Mouse (Mus musculus) bone marrow macrophage, adult 2 months (primary cell): Measurements from ENCODE around the gene Esrrg. TPM values are rescaled to one million over a fixed set of nuclear protein-coding genes. Genes with fewer than 3 reads are reported as not detected.

ENCODE experiments used
- H3K27ac ChIP-seq: 2 replicates; pipeline ENCODE4 v1.5.1; 2012; ENCODE audit warnings: low read depth, low read length; ENCODE audit not compliant: insufficient read depth
- H3K4me1 ChIP-seq: 2 replicates; pipeline ENCODE4 v1.6.1; 2012; ENCODE audit warnings: low read length; ENCODE audit not compliant: control insufficient read depth, insufficient read depth
- H3K4me3 ChIP-seq: 2 replicates; pipeline ENCODE4 v1.5.1; 2012; ENCODE audit warnings: mild to moderate bottlenecking, low read length, moderate library complexity; ENCODE audit not compliant: insufficient read depth
- CTCF ChIP-seq: IDR thresholded peaks from 2 replicates; pipeline ENCODE4 v1.5.1; 2012; ENCODE audit warnings: low read depth, mild to moderate bottlenecking, low read length, moderate library complexity
- POLR2A ChIP-seq: IDR thresholded peaks from 2 replicates; pipeline ENCODE4 v1.6.1; 2012; ENCODE audit warnings: mild to moderate bottlenecking, low read depth, low read length, borderline replicate concordance
- polyA plus RNA-seq: library from polyadenylated mRNA; stranded (reverse); fragments of >200 nt; gene quantifications from 2 replicates; pipeline ENCODE4 v1.2.4, GENCODE M21; 2012; ENCODE audit not compliant: missing spikeins, insufficient read depth, insufficient read length

The Esrrg gene
- polyA plus RNA-seq, 1 experiment = not detected

- H3K4me3 ChIP-seq = no peak overlapping the region
- H3K4me1 ChIP-seq = no peaks in the 10 kb centered on the region
- TF ChIP-seq CTCF (no peak), POLR2A (no peak)
- no peak overlapping the region for H3K27ac ChIP-seq
These were observed 554.5 kb downstream of the Esrrg start for GRCm38 (mm10) chr1:188163058-188163457.

GRCm38 (mm10) chr1:188164251-188164650 lies 555.7 kb downstream of the Esrrg start:
- no peak overlapping the region for H3K4me3 ChIP-seq
- no peak for TF ChIP-seq CTCF
- TF ChIP-seq POLR2A = no peak
- H3K27ac ChIP-seq = no peak overlapping the region
- no peaks in the 10 kb centered on the region for H3K4me1 ChIP-seq

- Histone ChIP-seq H3K4me3 (no peak overlapping the region), H3K27ac (no peak overlapping the region), H3K4me1 (no peaks in the 10 kb centered on the region)
- no peak for TF ChIP-seq POLR2A
These were observed 565.3 kb downstream of the Esrrg start for GRCm38 (mm10) chr1:188173859-188174258.

- TF ChIP-seq POLR2A = no peak
- no peak for TF ChIP-seq CTCF
- H3K27ac ChIP-seq = no peak overlapping the region
- H3K4me1 ChIP-seq = no peaks in the 10 kb centered on the region
- no peak overlapping the region for H3K4me3 ChIP-seq
These were observed 574.4 kb downstream of the Esrrg start for GRCm38 (mm10) chr1:188182951-188183350.

- no peak overlapping the region for H3K4me3 ChIP-seq
- H3K27ac ChIP-seq = no peak overlapping the region
- H3K4me1 ChIP-seq = no peaks in the 10 kb centered on the region
- TF ChIP-seq POLR2A (no peak), CTCF (no peak)
These were observed 578.0 kb downstream of the Esrrg start for GRCm38 (mm10) chr1:188186440-188187117.

GRCm38 (mm10) chr1:188192971-188193370 lies 584.4 kb downstream of the Esrrg start:
- TF ChIP-seq POLR2A = no peak
- TF ChIP-seq CTCF = no peak
- Histone ChIP-seq H3K4me3 (no peak overlapping the region), H3K27ac (no peak overlapping the region), H3K4me1 (no peaks in the 10 kb centered on the region)

GRCm38 (mm10) chr1:188207421-188207820 lies 598.8 kb downstream of the Esrrg start:
- TF ChIP-seq POLR2A (no peak), CTCF (no peak)
- no peak overlapping the region for H3K27ac ChIP-seq
- no peak overlapping the region for H3K4me3 ChIP-seq
- H3K4me1 ChIP-seq = no peaks in the 10 kb centered on the region

GRCm38 (mm10) chr1:188209025-188209424 lies 600.4 kb downstream of the Esrrg start:
- H3K27ac ChIP-seq = no peak overlapping the region

GRCm38 (mm10) chr1:188214885-188215611 lies 606.5 kb downstream of the Esrrg start:
- no peak overlapping the region for H3K4me3 ChIP-seq
- H3K27ac ChIP-seq = no peak overlapping the region
- no peaks in the 10 kb centered on the region for H3K4me1 ChIP-seq
- TF ChIP-seq CTCF = no peak
- TF ChIP-seq POLR2A = no peak

More at GRCm38 (mm10) chr1:188209025-188209424, 600.4 kb downstream of the Esrrg start:
- Histone ChIP-seq H3K4me3 (no peak overlapping the region), H3K4me1 (no peaks in the 10 kb centered on the region)
- TF ChIP-seq POLR2A (no peak), CTCF (no peak)

- H3K4me1 ChIP-seq = no peaks in the 10 kb centered on the region
- TF ChIP-seq POLR2A = no peak
- no peak for TF ChIP-seq CTCF
- no peak overlapping the region for H3K4me3 ChIP-seq
- H3K27ac ChIP-seq = no peak overlapping the region
These were observed 612.7 kb downstream of the Esrrg start for GRCm38 (mm10) chr1:188221226-188221792.
